Mouse (Mus musculus) erythroblast, embryonic 14.5 days (primary cell): Measurements from ENCODE around the gene Ppif.

Experiments
- GATA1 ChIP-seq: IDR thresholded peaks from 2 replicates; pipeline ENCODE4 v1.6.1; 2012; ENCODE audit warnings: low read length, inconsistent platforms, mixed read lengths
- TAL1 ChIP-seq: IDR thresholded peaks from 3 replicates; pipeline ENCODE4 v1.6.1; 2012; ENCODE audit warnings: low read length, inconsistent platforms, mixed read lengths

GRCm38 (mm10) chr14:25645717-25646116, 48.2 kb upstream of the Ppif start:
- TF ChIP-seq GATA1: no peak
- TF ChIP-seq TAL1: no peak
